Mouse (Mus musculus) forebrain, embryonic 14.5 days (tissue): ENCODE measurements around the gene Dut. TPM values are rescaled to one million over a fixed set of nuclear protein-coding genes. Genes with fewer than 3 reads are reported as not detected.

Experiments
- ATAC-seq: fragments of 200-750 bp; cut with Nextera tagmentation; 2 replicates; pipeline ENCODE4 v1.8.0; 2017; ENCODE audit warnings: mild to moderate bottlenecking, moderate library complexity
- DNase-seq: peaks from one replicate; pipeline ENCODE4 v3.0.0-alpha.2; 2015; ENCODE audit warnings: low spot score
- H3K27ac ChIP-seq: fragments of 300-500 bp; sonication (generic); 2 replicates; pipeline ENCODE4 v1.5.1; 2014; ENCODE audit warnings: low read depth, mild to moderate bottlenecking, control low read depth, low read length, moderate library complexity
- H3K27me3 ChIP-seq: fragments of 300-500 bp; sonication (generic); replicated peaks from 2 replicates; pipeline ENCODE4 v1.6.1; 2014; ENCODE audit warnings: low read length, control low read depth, mixed read lengths; ENCODE audit not compliant: control insufficient read depth, insufficient read depth
- H3K36me3 ChIP-seq: fragments of 300-500 bp; sonication (generic); 2 replicates; pipeline ENCODE4 v1.6.1; 2014; ENCODE audit warnings: low read length, control low read depth; ENCODE audit not compliant: control insufficient read depth, insufficient read depth
- H3K4me1 ChIP-seq: fragments of 300-500 bp; sonication (generic); 2 replicates; pipeline ENCODE4 v1.6.1; 2014; ENCODE audit warnings: antibody characterized with exemption, low read length, control low read depth; ENCODE audit not compliant: control insufficient read depth, insufficient read depth
- H3K4me2 ChIP-seq: fragments of 300-500 bp; sonication (generic); 2 replicates; pipeline ENCODE4 v1.6.1; 2014; ENCODE audit warnings: mild to moderate bottlenecking, control low read depth, low read length
- H3K4me3 ChIP-seq: fragments of 300-500 bp; sonication (generic); 2 replicates; pipeline ENCODE4 v1.5.1; 2014; ENCODE audit warnings: low read depth, low read length, control low read depth
- H3K9ac ChIP-seq: fragments of 300-500 bp; sonication (generic); 2 replicates; pipeline ENCODE4 v1.6.1; 2014; ENCODE audit warnings: mild to moderate bottlenecking, low read length, control low read depth, moderate library complexity
- H3K9me3 ChIP-seq: fragments of 300-500 bp; sonication (generic); replicated peaks from 2 replicates; pipeline ENCODE4 v1.6.1; 2016; ENCODE audit warnings: low read length, control low read depth, mixed read lengths; ENCODE audit not compliant: control insufficient read depth
- WGBS: fragments of 180-500 bp; shearing (Covaris S2); extraction: QIAGEN DNeasy Blood & Tissue Kit; methylation state at CpG from one replicate; pipeline ENCODE4 v1.1.7; 2014; 5-methylcytosine and 5-hydroxymethylcytosine counted together
- polyA plus RNA-seq: library from polyadenylated mRNA; unstranded; fragments of >200 nt; fragmentation: Nextera tagmentation; extraction: Ambion mirVana; gene quantifications from 2 replicates; pipeline ENCODE4 v1.2.1, GENCODE M21; 2014

Dut gene
- polyA plus RNA-seq, 1 experiment from 2014 or later = 151 TPM

DNA sequence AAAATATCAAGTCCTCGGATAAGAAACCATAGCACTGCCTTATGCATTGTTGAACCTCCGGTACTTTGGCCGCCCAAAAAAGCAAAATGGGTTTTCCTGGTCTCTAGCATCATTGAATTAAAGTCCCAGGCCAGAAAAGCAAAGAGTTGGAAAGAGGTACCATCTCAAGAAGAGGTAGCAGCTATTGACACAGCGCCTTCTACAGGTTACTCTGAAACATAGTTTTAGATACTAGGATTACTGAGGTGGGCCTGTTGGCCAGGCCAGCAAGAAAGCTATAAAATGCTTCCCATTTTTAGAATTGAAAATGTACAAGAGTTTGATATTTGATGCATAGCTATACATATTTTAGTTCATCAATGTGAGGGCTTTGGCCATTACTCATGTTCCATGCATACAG lies 2.9 kb downstream of the Dut start:
- H3K9me3 ChIP-seq = no peaks in the 10 kb centered on the region
- H3K4me3 ChIP-seq = no peak overlapping the region
- H3K27me3 ChIP-seq = no peaks in the 10 kb centered on the region
- H3K36me3 ChIP-seq = peaks cover 24% of the 10 kb centered on the region
- DNase-seq = peak; percentile 14
- 92% methylated on average over 4 of the region's 4 CpGs for WGBS
- ATAC-seq = no peak
- no peak overlapping the region for H3K4me2 ChIP-seq
- no peak overlapping the region for H3K9ac ChIP-seq
- H3K4me1 ChIP-seq = peaks cover 10% of the 10 kb centered on the region
- H3K27ac ChIP-seq = no peak overlapping the region

DNA sequence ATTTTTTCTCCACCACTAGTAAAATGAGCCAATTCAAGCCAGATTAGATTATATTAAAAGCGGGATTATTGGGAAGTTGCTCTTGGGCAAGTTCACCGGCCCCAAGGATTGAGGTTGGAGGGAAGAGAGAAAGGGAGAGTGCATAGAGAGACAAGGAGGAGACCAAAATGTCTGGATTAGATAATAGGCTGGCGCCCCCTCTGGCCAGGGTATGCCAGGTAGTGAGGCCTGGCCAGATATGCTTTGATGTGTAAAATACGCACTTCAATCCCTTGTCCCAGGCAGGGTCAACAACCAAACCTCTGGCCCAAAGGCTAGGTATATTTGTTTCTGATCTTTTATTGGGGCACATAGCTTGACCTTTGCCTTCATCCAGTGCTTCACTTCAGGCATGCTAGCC lies 4.8 kb downstream of the Dut start:
- no peak for DNase-seq
- peaks cover 38% of the 10 kb centered on the region for H3K36me3 ChIP-seq
- WGBS = 89% methylated on average over 4 of the region's 4 CpGs

DNA sequence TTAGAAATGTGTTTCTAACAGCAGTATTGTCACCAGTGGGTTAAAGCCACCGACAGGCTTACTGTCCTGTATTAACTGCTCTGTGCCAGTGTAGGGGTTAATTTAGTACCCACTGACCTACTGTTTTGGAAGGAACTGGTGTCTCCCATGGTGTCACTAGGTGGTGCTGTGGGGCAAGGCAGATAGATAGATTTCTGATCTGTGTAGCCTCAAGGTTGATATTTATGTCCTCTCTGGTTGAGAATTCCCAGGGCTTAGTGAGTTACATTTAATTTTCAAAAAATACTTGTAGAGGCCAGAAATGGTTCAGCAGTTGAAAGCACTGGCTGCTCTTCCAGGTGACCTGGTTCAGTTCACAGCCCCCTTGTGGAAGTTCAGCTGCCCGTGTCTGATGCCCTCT lies 5.3 kb downstream of the Dut start:
- peaks cover 43% of the 10 kb centered on the region for H3K36me3 ChIP-seq
- H3K4me3 ChIP-seq = no peak overlapping the region
- H3K9ac ChIP-seq = no peak overlapping the region
- no peaks in the 10 kb centered on the region for H3K9me3 ChIP-seq
- no peak overlapping the region for H3K4me2 ChIP-seq
- H3K27ac ChIP-seq = no peak overlapping the region
- ATAC-seq (no peak), DNase-seq (peak; percentile 59)
- WGBS = 67% methylated on average over 2 of the region's 2 CpGs
- H3K27me3 ChIP-seq = no peaks in the 10 kb centered on the region
- H3K4me1 ChIP-seq = peaks cover 10% of the 10 kb centered on the region

More for the DNA sequence above, 4.8 kb downstream of the Dut start:
- H3K27ac ChIP-seq = no peak overlapping the region
- no peaks in the 10 kb centered on the region for H3K9me3 ChIP-seq
- no peak overlapping the region for H3K9ac ChIP-seq
- H3K4me2 ChIP-seq = no peak overlapping the region
- no peaks in the 10 kb centered on the region for H3K27me3 ChIP-seq
- no peak for ATAC-seq
- no peak overlapping the region for H3K4me3 ChIP-seq
- peaks cover 10% of the 10 kb centered on the region for H3K4me1 ChIP-seq

DNA sequence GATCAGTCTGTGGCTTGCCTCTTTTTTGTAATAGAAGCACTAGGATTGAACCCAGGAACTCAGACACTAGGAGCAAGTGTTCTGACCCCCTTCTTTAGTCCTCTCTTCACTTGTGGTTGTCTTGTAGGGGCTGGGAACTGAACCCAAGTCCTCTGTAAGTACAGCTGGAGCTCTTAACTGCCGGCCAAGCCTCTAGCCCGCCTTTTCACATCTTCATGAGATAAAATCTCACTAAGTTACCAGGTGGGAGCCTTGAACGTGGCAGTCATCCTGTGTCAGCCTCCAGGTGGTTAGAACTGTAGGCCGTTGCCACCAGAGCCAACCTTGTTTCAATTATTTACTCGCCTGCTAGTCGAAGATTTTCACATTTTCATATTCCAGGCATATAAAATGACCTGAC lies 6.7 kb downstream of the Dut start:
- 95% methylated on average over 6 of the region's 6 CpGs for WGBS
- no peak overlapping the region for H3K4me2 ChIP-seq
- no peaks in the 10 kb centered on the region for H3K27me3 ChIP-seq
- H3K9me3 ChIP-seq = no peaks in the 10 kb centered on the region
- H3K27ac ChIP-seq = no peak overlapping the region
- peaks cover 54% of the 10 kb centered on the region for H3K36me3 ChIP-seq
- DNase-seq = no peak
- H3K4me3 ChIP-seq = no peak overlapping the region
- ATAC-seq = no peak
- H3K9ac ChIP-seq = no peak overlapping the region
- peaks cover 6% of the 10 kb centered on the region for H3K4me1 ChIP-seq

DNA sequence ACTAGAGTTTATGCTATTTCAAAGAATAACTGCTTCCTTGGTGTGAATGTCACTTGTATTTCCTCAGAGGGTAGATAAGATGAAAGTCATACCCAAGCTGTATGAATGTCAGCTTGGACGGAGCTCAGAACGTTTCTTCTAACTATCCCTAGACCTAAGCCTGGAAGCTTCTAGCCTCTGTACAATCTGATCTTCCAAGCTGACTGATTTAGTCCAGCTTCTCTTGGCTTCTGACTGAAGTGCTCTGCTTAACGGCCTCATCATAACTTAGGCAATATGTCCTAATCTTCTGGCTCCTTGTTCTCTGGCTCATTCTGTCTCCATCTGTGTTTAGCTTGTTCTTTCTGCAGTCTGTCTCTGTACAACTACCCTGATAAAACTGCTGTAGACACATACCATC lies 7.6 kb downstream of the Dut start:
- H3K9me3 ChIP-seq = no peaks in the 10 kb centered on the region
- H3K36me3 ChIP-seq = peaks cover 54% of the 10 kb centered on the region
- DNase-seq (no peak), ATAC-seq (no peak)
- H3K27ac ChIP-seq = no peak overlapping the region
- no peak overlapping the region for H3K4me2 ChIP-seq
- no peaks in the 10 kb centered on the region for H3K4me1 ChIP-seq
- no peak overlapping the region for H3K4me3 ChIP-seq
- H3K27me3 ChIP-seq = no peaks in the 10 kb centered on the region
- no peak overlapping the region for H3K9ac ChIP-seq
- 94% methylated on average over 3 of the region's 3 CpGs for WGBS

DNA sequence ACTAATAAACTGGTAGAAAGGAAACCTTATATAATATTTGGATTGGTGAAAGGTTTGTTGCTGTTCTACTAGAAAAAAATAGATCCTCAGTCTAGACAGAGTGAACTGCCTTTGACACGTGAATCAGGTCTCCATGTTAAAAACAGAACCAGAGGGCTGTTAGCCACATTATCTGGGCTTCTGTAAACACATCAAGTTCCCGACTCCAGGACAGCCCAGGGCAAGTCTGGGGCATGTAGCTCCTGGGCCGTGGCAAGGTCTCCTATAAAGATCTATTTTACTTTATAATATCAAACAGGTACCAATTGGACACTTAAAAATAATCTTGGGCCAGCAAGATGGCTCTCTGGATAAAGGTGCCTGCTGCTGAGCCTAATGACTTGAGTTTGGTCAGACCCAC lies 8.9 kb downstream of the Dut start:
- no peak overlapping the region for H3K4me2 ChIP-seq
- H3K4me1 ChIP-seq = no peaks in the 10 kb centered on the region
- H3K4me3 ChIP-seq = no peak overlapping the region
- peaks cover 49% of the 10 kb centered on the region for H3K36me3 ChIP-seq
- no peak overlapping the region for H3K9ac ChIP-seq
- no peaks in the 10 kb centered on the region for H3K9me3 ChIP-seq
- WGBS = 87% methylated on average over 3 of the region's 3 CpGs
- no peak for DNase-seq
- no peak overlapping the region for H3K27ac ChIP-seq
- ATAC-seq = no peak
- H3K27me3 ChIP-seq = no peaks in the 10 kb centered on the region

DNA sequence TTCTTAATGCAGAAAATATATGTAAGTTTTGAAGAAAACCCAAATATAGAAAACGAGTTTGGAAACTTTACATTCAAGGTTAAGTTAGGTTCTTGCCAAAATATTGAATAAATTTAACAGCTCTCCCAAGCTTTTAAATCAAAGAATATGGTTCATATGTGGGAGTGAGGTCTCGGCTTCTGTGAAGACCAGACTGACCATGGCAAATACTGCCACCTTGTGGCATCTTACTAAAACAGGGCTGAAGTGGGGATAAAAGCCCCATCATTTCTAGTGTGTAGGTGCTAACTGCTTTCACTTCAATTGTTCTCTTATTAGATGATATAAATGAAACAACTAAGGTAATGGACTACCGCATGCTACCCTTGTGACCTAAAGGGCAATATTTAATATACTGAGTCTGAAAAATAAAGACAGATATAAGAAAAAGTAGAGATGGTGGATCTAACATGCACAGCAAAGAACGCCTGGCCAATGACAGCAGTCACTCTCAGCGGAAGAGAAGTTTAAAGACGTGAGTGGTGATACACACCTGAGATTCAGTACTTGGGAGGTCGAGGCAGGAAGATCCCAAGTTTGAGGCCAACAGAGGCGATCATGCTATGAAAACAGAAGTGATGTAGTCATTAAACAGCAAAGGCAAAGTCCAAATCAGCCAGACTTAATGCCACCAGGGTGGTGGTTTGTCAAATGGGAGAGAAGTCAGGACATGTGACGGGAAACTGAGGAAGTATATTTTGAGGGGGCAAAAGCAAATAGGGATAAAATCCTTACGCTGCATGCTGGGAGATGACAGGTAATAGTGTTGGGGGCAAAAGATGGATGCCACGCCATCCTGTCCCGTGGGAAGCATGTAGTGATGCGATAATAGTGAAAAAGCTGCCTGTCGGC lies 12.5 kb downstream of the Dut start:
- no peak overlapping the region for H3K9ac ChIP-seq
- WGBS = 85% methylated on average over 14 of the region's 14 CpGs
- H3K36me3 ChIP-seq = peaks cover 35% of the 10 kb centered on the region

DNA sequence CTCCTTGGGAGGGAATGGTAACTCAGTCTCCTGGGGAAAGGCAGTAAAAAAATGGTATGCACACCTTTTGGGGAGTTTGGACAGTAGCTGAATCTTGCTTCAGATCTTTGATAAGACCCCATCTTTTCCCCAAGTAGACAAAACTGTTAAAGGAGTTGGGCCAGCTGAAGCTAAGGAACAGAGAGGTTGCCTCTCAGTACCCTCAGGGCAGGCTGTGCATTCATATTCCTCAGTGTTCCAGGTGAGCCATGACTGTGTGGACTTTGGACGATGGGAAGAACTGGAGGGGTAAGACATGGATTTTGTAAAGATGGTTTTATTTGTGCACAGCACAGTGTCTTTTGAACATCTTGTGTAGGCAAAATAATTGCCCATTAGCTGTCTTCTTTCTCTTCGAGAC lies 13.3 kb downstream of the Dut start:
- no peak for DNase-seq
- Histone ChIP-seq H3K9ac (no peak overlapping the region), H3K27ac (no peak overlapping the region), H3K9me3 (no peaks in the 10 kb centered on the region), H3K4me2 (no peak overlapping the region), H3K27me3 (no peaks in the 10 kb centered on the region), H3K4me3 (no peak overlapping the region), H3K4me1 (no peaks in the 10 kb centered on the region), H3K36me3 (peaks cover 34% of the 10 kb centered on the region)
- WGBS = 85% methylated on average over 2 of the region's 2 CpGs
- no peak for ATAC-seq

More for the DNA sequence above, 12.5 kb downstream of the Dut start:
- no peak overlapping the region for H3K4me3 ChIP-seq
- ATAC-seq = 0 out of 2 replicates have a peak, but pooled peaks have one; percentile 30
- no peaks in the 10 kb centered on the region for H3K4me1 ChIP-seq
- no peaks in the 10 kb centered on the region for H3K9me3 ChIP-seq
- peak; percentile 55 for DNase-seq
- no peak overlapping the region for H3K4me2 ChIP-seq
- no peaks in the 10 kb centered on the region for H3K27me3 ChIP-seq
- H3K27ac ChIP-seq = no peak overlapping the region

DNA sequence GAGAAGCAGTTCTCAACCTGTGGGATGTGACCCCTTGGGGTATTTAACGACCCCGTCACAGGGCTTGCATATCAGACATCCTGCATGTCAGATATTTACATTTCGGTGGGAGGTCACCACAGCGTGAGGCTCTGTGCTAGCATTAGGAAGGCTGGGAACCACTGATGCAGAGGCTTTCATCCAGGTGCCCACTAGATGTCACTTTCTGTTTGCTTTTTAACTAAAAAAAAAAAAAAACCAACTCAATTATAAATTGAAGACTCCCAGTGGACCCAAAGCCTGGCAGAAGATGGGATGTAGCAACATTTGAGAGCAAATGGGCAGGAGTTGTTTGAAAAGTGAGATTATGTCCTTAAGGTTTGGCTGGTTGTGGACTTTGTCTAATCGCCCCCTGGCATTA lies 16.1 kb downstream of the Dut start:
- no peak overlapping the region for H3K4me3 ChIP-seq
- H3K4me2 ChIP-seq = no peak overlapping the region
- H3K36me3 ChIP-seq = peaks cover 7% of the 10 kb centered on the region
- ATAC-seq = peak; percentile 40; the same call in 1 of the 2 replicates
- no peak overlapping the region for H3K27ac ChIP-seq
- peak; percentile 71 for DNase-seq
- no peak overlapping the region for H3K9ac ChIP-seq
- H3K27me3 ChIP-seq = no peaks in the 10 kb centered on the region
- no peaks in the 10 kb centered on the region for H3K4me1 ChIP-seq
- 32% methylated on average over 5 of the region's 5 CpGs for WGBS
- H3K9me3 ChIP-seq = no peaks in the 10 kb centered on the region
